Mouse (Mus musculus): ENCODE measurements at regions not wholly inside any gene's neighbourhood (a gene's known extent, or its start where the extent isn't known, plus 50 kb on each side); places are given as distances from the start of the nearest gene placed in this dataset.

DNA sequence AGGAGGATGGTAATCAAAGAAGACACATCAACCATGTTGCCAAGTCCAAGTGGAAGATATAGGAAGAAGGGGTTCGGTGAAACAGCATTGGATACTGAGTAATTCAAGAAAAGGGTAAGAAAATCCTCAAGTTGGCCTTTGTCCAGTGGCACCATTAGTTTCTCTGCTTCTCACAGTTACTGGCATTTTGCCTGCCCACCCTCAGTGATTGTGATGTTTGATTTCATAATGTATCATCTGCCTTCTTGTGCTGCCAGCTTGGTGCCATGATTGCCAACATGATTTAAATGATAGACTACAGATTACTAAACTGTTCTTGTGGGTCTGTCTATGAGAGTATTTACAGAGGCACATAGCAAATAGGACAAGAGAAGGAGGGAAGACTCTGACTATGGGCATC, 399.3 kb upstream of the Gm11114 start:
- 95% methylated on average over 1 of the region's 1 CpGs for WGBS
- no peak for DNase-seq (ENCODE audit: low read depth, low spot score)

- WGBS, result 39% methylated on average over 4 of the region's 4 CpGs
- DNase-seq (ENCODE audit: low read depth, low spot score), result no peak
These were observed 390.3 kb upstream of the Gm11114 start for GRCm38 (mm10) chr9:84922306-84922705.

GRCm38 (mm10) chr9:84923966-84924365, 388.6 kb upstream of the Gm11114 start:
- no peak for DNase-seq (ENCODE audit: low read depth, low spot score)
- 85% methylated on average over 8 of the region's 8 CpGs for WGBS

DNA sequence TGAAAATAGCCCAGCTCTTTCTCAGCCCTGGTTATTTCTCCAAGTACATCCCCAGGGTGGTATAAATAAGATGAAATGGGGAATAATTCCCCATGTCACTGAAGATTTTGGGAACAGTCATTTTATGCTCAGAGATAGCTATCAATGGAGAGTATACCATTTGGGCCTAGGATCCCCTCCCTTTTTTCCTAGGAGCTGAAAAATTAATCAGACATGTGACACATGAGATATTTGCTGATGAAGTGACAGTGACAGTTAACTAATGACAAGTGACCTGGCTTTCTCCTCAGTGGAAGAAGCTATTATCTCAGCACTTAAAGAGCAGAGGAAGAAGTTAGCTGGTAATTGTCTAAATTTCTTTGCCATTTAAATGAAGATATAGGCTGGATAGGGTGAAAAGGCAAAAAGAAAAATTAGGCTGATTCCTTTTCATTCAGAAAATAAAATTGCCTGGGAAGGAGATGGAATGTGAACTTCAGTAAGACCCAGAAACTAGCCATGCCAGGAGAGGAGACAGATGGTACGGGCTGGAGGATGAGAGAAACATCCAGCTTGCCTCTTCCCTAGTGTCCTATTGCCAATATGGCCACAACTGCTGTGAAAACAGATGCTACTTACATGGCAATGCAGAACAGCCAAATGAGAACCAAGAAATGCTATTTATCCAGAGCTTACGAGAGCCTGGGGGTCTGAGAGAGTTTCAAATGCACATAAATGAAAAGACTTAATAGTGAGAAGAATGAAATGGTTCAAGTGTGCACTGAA, 376.1 kb upstream of the Gm11114 start:
- 75% methylated on average over 2 of the region's 2 CpGs for WGBS

GRCm38 (mm10) chr9:84966558-84967154, 345.9 kb upstream of the Gm11114 start:
- 90% methylated on average over 11 of the region's 11 CpGs for WGBS

More for the DNA sequence above, 376.1 kb upstream of the Gm11114 start:
- no peak for DNase-seq (ENCODE audit: low read depth, low spot score)

GRCm38 (mm10) chr9:84969975-84970608, 342.5 kb upstream of the Gm11114 start:
- 86% methylated on average over 3 of the region's 3 CpGs for WGBS
- no peak for DNase-seq (ENCODE audit: low read depth, low spot score)

More at GRCm38 (mm10) chr9:84966558-84967154, 345.9 kb upstream of the Gm11114 start:
- DNase-seq (ENCODE audit: low read depth, low spot score), result no peak

DNA sequence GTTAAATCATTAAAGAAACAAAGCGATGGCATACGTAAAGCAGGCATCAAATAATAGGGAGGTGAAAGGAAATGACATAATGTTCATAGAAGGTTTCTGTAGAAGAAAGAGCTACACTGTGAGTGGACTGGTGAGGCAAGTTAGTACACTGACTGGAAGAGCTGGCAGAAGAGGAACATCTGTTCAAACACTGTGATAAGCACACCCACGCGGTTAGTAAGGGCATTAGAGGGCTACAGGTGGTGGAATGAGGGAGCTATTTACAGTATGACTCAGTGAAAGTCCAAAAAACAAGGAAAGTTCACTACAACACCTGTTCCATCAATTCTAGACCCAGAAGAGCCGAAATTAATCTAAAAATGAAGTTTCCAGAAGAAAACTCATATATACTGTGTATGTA, 335.1 kb upstream of the Gm11114 start:
- DNase-seq (ENCODE audit: low read depth, low spot score), result no peak
- WGBS, result 53% methylated on average over 5 of the region's 5 CpGs

DNA sequence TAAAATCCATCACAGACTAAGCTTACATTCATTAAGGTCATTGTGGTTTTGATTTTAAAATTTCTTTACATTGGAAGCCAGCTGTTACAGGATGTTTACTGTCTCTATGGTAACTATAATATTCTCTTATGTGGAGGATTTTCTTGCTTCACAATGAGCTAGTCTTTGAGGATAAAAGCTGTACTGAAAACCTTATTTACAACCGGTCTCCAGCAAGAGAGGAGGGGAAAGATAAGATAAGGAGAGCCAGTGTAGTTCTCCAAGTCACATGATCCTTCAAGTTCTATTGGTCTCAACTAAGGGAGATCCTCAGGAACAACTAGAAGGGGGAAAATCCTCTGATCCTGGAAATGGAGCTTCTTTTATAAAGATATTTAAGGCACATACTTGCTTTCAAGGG, 309.2 kb upstream of the Gm11114 start:
- 22% methylated on average over 1 of the region's 1 CpGs for WGBS

GRCm38 (mm10) chr9:85011361-85011760, 301.2 kb upstream of the Gm11114 start:
- no peak for DNase-seq (ENCODE audit: low read depth, low spot score)
- 42% methylated on average over 1 of the region's 1 CpGs for WGBS

More for the DNA sequence above, 309.2 kb upstream of the Gm11114 start:
- no peak for DNase-seq (ENCODE audit: low read depth, low spot score)

DNA sequence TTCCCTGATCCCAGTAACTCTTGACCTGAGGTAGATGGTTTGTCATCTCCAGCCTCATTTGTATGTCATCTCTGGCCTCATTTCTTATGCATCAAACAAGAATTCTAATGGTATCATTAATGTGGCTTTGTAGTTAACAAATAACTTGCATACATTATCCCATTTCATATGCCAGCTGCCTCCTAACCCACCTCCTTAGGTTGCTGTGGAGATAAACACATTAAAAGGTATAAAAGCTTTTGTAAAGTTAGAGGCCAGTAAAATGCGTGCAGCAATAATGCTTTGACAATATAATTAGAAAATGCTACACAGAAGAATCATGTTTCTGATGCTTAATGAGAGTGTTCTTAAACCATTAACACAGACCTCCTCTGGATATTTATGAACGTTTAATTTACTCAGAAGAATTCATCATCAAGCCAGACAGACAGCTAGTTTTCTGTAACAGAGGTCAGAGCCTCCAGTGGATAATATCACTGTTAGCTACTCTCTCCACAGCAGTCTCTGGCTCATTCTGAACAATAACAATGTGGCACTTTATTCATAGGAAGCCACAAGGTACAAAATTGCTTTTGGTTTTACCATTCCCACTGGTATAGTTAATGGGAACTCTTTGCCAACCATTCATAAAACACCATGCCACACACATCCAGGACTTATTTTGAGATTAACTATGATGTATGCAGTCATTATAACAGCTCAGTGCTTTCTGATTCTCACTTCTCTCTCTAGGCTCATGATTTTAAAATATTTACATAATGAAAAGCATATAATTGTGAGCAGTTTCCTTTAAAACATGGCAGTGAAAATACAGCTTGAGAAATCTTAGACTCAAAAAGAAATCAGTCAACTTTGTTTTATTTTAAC, 264.2 kb upstream of the Gm11114 start:
- WGBS, result 72% methylated on average over 2 of the region's 2 CpGs
- no peak for DNase-seq (ENCODE audit: low read depth, low spot score)

DNA sequence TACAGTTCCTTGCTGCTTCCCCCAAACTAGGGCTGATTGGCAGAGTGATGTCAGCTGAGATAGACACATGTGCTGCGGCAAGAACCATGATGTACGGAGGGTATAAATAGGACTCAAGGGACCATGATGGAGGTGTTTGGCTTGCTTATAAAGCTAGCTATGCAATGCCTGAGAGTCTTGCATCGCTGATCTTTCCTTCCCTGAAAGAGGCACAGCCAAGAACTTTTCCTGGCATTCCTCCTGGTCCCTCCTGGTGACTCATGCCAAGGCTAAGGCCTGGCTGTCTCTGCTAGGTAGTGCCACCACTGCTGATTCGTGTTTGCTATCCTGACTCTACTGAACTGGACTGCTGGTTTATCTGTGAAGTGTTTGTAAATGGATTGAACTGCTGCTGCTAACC, 260.0 kb upstream of the Gm11114 start:
- WGBS, result 74% methylated on average over 4 of the region's 4 CpGs

DNA sequence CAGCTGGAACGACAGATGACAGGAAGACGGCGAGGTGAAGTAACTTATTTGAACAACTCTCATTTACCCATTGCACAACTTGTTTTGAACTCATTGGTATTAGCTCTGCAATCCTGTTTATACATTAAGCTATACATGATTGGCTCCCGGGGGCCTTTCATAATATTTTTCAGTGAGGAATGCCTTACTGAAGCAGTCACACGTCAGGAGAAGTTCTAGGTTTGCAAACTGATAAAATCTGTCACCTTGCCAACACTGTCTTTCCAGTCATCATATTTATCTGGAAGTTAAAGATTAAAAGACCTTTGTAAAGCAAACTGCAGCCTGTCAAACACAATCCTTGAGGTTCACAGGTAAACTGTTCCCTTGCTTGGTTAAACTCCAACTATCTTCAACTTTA, 232.6 kb upstream of the Gm11114 start:
- peak; percentile 21 for DNase-seq (ENCODE audit: low read depth, low spot score)
- 23% methylated on average over 5 of the region's 5 CpGs for whole genome bisulfite sequencing

More for the DNA sequence above, 260.0 kb upstream of the Gm11114 start:
- DNase-seq (ENCODE audit: low read depth, low spot score), result no peak

DNA sequence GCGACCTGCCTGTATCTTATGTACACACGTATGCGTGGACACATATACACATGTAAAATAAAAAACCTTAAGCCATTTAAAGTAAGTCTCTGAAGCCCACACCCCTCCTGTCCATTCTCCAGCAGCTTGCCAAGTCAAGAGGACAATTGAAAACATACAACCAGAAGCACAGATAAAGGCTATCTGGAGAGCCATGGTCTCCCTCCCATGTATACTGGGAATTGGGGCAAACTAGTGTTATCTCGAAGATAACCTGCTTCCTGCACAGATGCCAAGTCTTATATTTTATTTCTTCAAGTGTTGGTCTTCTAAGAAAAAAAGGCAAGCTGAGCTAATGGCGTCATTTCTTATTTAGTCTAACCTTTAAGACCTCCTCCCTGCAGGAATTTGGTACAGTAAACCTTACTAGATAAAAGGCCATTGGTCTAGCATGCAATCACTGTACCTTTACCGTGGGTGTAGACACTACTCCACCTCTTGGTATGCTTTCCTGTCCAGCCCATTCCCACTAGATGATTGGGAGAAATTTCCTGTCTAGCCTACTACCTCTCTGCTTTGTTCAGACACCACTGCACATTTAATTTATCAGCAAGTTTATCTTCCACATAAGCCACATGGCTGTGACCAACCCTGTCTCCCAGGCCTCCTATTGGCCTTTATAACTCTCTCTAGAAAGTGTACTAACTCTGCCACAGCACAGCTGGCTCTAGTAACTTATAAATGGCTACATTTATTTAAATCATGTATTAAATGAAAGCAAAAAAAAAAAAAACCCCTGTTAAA, 223.8 kb upstream of the Gm11114 start:
- 75% methylated on average over 6 of the region's 6 CpGs for WGBS
- DNase-seq (ENCODE audit: low read depth, low spot score), result no peak

DNA sequence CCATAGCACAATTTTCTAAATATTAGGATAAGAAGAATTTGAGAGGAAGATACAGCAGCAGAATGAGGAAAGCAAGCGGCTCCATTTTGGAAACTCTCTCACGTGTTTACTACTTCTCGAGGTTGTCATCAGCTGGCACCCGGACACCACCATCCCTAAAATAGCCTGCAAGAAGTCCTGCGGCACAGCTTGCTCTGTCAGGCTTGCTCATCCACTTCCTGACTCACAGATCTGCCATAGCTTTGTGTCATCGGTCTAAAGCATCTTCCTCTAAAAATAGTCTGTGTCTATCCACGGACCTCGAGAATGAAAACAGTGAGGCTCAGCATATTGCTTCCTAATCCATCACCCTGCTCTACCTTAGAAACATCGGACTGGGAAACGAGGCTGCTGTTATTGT, 222.3 kb upstream of the Gm11114 start:
- DNase-seq (ENCODE audit: low read depth, low spot score), result no peak
- 64% methylated on average over 10 of the region's 10 CpGs for WGBS

GRCm38 (mm10) chr9:85095234-85095633, 217.3 kb upstream of the Gm11114 start:
- DNase-seq (ENCODE audit: low read depth, low spot score), result no peak
- 80% methylated on average over 3 of the region's 3 CpGs for WGBS

DNA sequence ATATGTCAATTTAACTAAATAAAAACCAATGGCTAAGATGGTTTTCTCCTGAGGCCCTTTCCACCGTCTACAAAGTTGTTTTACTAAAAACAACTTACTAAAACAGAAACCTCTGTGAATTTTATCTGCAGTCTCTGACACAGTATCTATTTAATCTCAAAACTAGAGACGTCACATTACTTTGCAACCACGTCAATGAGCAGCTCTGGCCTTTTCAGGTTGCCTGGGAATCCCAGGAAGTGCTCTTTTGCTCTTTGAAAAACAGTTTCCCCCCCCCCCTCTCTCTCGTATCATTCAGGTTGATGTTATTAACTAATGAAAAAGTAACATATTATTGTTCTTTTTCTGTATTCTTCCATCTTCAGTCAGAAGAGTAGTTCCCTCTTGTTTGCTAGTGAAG, 216.1 kb upstream of the Gm11114 start:
- WGBS, result 81% methylated on average over 4 of the region's 4 CpGs
- no peak for DNase-seq (ENCODE audit: low read depth, low spot score)

GRCm38 (mm10) chr9:85112928-85113327, 199.6 kb upstream of the Gm11114 start:
- 74% methylated on average over 3 of the region's 3 CpGs for WGBS
- no peak for DNase-seq (ENCODE audit: low read depth, low spot score)

- DNase-seq (ENCODE audit: low read depth, low spot score), result no peak
- WGBS, result 40% methylated on average over 2 of the region's 2 CpGs
These were observed 198.3 kb upstream of the Gm11114 start for GRCm38 (mm10) chr9:85114234-85114633.

- DNase-seq (ENCODE audit: low read depth, low spot score), result no peak
- WGBS, result 55% methylated on average over 1 of the region's 1 CpGs
These were observed 192.5 kb upstream of the Gm11114 start for GRCm38 (mm10) chr9:85120061-85120460.

All from large intestine, adult 2 months (tissue).